Mouse (Mus musculus): Measurements from ENCODE around the gene Dppa3.

The Dppa3 gene

DNA sequence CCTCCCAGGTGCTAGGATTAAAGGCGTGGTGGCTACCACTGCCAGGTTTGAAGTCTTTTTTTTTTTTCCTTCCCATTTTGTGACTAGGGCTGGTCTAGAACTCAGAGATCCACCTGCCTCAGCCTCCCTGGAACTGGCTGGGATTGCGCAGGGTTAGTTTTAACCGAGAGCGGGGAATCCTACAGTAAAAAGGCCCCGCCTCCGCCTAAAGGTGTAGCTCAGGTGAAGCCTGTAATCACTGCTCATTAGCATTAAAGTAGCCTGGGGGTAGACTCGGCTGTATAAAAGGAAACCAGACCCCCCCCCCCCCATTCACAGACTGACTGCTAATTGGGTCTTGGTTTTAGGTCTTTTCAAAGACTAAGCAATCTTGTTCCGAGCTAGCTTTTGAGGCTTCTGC lies at the start of gene Dppa3:
Dppa3 (plus strand) TSS at position 301 of the 400 bp plus-strand sequence.
- DNase-seq (ENCODE audit: extremely low read depth, low read depth, low spot score), result no peak

GRCm38 (mm10) chr6:122577030-122577429 lies 49.2 kb upstream of the Dppa3 start:
- DNase-seq (ENCODE audit: extremely low read depth, low read depth, low spot score), result no peak

- no peak for DNase-seq (ENCODE audit: extremely low read depth, low read depth, low spot score)
Measured at GRCm38 (mm10) chr6:122579086-122579485, 47.1 kb upstream of the Dppa3 start.

DNA sequence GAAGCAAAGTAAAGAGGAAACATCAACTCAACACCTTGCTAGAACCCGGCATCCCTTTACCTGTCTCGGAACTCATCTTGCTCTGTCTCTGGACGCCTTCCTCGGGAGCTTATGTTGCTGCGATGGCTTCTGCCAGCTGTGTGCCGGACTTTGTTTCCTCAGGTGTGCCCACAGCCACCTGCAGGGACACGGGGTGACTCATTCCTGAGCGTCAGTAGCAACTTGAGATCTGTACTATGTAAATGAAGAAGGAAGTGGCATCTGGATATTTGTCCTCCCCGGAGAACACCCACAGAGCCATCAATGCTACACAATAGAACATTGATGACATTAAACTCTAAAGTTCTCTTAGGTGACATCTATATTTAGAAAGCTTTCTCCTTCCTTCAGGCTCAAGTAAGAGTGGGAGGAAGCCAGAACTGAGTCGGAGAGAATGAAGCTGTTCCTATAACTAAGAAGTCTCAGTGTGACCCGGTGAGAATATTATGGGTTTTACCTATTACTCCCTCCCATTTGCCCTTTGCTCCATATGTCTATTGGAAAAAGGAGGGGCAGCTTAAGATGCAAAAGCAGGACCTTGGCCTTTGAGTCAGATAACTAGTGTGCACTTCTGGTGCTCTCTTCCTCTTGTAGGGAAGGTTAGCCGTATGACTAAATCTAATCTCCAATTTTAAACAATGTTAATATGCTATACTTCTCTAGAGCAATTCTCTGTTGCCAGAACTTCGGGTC lies 35.0 kb upstream of the Dppa3 start:
- DNase-seq (ENCODE audit: extremely low read depth, low read depth, low spot score), result no peak

DNA sequence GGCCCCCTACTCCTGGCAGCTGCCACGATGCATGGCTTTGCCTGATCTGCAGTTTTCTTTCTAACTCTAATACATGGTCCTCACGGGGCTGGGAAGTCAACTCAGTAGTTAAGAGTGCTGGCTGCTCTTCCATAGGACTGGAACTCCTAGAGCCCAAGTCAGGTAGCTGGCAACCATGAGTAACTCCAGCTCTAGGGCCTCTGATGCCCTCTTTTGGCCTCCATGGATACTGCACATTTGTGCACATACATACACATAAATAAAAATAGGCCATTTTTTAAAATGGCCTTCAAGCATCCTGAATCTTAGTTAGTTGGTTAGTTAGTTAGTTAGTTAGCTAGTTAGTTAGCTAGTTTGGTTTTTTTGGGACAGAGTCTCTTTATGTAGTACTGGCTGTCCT lies 33.3 kb upstream of the Dppa3 start:
- no peak for DNase-seq (ENCODE audit: extremely low read depth, low read depth, low spot score)

DNA sequence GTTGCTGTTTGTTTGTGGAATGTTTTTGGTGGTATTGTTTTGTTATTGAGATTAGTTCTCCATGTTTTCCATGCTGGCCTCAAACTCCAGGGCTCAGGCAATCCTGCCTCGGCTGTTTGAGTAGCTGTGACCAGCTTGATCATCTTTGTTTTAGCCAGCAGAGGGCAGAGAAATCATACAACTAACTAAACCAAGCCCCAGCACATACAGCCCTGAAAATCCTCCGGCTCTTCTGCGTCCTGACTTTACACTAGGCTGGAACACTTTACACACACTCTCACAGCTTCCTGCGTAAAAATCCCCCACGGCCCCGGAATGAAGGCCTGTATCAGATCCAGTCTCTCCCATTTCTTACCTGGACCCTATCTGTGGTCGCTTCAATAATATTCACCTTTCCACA lies 30.6 kb upstream of the Dppa3 start:
- no peak for DNase-seq (ENCODE audit: extremely low read depth, low read depth, low spot score)

GRCm38 (mm10) chr6:122596608-122597007 lies 29.6 kb upstream of the Dppa3 start:
- DNase-seq (ENCODE audit: extremely low read depth, low read depth, low spot score), result no peak

DNA sequence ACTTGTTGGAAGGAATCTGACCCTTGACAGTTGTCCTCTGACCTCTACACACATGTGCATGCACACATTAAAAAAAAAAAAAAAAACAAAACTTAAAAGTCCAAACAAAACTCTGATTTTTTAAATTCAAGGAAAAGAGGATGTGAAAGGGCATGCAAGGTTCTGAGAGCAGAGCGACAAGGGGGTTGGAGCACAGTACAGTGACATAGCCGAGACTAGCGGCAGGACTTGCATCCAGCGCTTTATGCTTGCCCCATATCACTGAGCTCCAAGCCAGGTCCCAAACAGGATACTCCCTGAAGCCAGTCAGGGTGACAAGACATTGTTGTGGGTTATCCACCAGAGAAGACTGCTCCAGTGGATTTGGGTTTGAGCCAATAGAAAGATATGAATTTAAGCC lies 28.2 kb upstream of the Dppa3 start:
- DNase-seq (ENCODE audit: extremely low read depth, low read depth, low spot score), result no peak

DNA sequence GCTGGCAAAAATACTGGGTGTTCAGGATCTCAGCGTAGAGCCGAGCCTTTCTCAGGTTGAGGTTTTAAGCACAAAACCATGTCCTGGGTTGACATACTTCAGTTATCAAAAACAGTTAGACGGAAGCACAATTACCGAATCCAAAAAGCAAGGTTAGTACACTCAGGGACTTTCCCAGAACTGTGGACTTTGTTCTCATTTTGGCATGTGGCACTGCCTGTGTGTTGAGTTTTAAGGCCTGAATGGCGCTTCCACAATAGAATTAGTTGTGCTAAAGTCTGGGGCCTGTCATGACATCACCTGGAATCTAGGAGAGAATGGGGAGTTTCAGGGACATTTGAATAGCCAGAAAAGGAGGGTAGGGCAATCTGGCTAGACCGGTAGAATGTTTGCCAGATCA lies 27.8 kb upstream of the Dppa3 start:
- DNase-seq (ENCODE audit: extremely low read depth, low read depth, low spot score), result no peak

DNA sequence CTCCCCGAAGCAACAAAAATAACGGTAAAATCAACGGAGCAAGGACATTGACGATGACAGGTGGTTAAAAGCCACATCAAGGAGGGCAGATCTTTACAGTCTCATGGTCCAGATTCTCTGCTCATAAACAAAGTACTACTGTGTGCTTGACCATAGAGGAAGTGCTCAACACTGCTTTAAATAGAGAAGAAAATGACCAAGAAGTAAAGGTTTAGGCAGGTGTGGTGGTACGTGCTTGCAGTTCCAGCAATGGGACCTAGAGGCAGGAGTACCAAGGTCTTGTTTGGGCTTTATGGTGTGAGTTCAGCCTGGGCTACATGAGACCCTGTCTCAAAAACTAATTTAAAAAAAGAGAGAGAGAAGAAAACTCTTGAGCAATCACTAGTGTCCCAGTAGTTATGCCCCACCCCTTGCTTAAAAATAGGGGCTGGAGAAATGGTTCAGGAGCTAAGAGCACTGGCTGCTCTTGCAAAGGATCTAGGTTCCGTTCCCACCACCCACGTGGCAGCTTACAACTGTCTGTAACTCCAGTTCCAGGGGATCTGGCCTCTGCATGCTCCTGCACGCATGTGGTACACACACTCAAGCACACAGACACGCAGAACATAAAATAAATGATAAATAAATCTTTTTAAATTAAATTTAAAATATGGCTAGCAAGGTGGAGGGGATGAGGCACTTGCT lies 27.0 kb upstream of the Dppa3 start:
- DNase-seq (ENCODE audit: extremely low read depth, low read depth, low spot score), result peak; percentile 36

- peak; percentile 91 for DNase-seq (ENCODE audit: extremely low read depth, low read depth, low spot score)
Measured at GRCm38 (mm10) chr6:122600066-122600646, 26.1 kb upstream of the Dppa3 start.

DNA sequence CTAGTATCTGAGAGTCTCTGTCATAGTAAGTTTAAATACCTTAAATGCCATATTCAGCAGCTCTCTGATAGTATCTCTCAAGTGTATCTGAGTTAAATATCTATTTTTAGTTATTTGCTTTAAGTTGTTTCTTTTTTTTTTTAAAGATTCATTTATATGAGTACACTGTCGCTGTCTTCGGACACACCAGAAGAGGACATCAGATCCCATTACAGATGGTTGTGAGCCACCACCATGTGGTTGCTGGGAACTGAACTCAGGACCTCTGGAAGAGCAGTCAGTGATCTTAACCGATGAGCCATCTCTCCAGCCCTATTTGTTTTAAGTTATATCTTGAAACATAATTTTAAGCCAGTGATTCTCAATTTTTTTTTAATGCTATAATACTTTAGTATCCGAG lies 25.2 kb upstream of the Dppa3 start:
- DNase-seq (ENCODE audit: extremely low read depth, low read depth, low spot score), result no peak

GRCm38 (mm10) chr6:122601615-122602014 lies 24.6 kb upstream of the Dppa3 start:
- no peak for DNase-seq (ENCODE audit: extremely low read depth, low read depth, low spot score)

DNA sequence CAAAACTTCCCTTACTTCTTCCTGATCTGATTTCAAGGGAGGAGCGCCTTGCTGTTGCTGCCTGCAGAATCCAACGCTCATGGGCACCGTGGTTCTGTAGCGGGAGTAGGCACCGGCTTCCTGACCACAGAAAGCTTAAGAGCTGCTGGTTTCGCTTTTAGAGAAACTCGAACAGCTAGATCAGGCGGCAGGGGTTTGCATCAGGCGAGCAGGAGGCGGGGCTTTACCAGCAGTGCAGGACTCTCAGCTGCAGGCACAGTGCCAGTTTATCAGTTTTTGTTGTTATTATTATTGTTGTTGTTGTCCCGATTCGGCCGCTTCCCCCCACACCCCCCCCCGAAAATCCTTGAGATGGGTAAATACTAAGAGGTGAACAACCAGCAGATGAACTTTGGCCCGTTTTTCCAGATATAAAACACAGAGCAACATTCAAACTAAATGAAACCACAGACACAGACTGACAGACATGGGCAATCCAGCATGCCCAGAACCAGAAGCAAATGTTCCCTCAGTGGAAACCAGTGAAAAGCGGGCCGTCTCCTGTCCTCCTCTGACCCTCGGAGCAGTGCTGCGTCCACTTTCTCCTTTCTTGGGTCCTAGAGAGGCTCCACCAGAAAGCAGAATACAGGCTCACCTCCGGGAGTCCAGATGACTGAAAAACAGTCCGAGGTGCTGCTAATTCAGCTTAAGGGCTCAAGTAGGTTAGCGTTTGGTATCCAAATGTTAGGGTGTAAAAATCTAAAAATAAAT lies 23.8 kb upstream of the Dppa3 start, which contains the start of gene Apobec1:
Apobec1 (minus strand) TSS at position 203 of the 750 bp plus-strand sequence.
- DNase-seq (ENCODE audit: extremely low read depth, low read depth, low spot score), result peak; percentile 55

DNA sequence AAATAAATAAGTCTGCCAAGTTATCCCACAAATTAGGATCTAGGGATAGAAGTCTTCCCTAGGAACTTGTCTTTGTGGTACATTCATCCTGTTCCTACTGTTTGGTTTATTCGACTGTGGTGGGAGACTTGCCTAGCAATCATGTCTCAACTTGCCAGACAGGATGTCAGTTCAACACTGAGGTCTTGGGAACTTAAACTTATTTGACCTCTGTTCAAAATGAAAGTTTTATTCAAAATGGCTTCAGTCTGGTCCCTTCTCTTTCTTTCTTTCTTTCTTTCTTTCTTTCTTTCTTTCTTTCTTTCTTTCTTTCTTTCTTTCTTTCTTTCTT lies 23.3 kb upstream of the Dppa3 start:
- DNase-seq (ENCODE audit: extremely low read depth, low read depth, low spot score), result no peak

DNA sequence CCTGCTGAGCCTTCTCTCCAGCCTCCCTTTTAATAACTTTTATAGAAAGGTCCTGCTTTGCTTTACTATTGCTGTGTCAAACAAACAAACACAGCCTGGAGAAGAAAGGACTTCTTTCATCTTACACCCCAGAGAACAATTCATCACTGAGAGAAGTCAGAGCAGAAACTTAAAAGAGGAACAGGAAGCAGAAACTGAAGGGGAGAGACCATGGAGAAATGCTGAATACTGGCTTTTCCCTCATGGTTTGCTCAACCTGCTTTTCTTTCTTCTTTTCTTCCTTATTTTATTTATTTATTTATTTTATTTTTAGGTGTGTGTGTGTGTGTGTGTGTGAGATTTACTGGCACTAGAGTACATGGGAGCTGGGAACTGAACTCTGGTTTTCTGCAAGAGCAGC lies 21.9 kb upstream of the Dppa3 start:
- DNase-seq (ENCODE audit: extremely low read depth, low read depth, low spot score), result no peak

GRCm38 (mm10) chr6:122605483-122605882 lies 20.7 kb upstream of the Dppa3 start:
- DNase-seq (ENCODE audit: extremely low read depth, low read depth, low spot score), result no peak

DNA sequence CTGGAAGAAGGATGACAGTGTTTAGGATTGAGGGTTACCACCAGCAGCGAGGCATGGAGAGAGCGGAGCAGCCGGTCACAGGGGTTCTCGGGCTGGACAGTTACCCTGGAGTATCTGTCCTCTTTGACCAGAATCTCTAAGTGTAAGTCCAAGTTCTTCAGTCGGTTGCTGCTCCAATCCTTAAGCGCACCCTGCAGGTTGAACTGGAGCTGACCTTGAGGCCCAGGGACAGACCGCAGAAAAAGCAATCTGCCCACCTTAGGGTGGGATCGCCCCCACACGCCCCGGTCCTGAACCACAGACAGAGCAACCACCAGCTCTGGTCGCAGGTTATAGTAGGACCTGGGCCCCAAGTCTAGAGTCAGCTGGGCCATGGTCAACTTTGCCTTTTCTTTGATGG lies 19.5 kb upstream of the Dppa3 start:
- no peak for DNase-seq (ENCODE audit: extremely low read depth, low read depth, low spot score)

DNA sequence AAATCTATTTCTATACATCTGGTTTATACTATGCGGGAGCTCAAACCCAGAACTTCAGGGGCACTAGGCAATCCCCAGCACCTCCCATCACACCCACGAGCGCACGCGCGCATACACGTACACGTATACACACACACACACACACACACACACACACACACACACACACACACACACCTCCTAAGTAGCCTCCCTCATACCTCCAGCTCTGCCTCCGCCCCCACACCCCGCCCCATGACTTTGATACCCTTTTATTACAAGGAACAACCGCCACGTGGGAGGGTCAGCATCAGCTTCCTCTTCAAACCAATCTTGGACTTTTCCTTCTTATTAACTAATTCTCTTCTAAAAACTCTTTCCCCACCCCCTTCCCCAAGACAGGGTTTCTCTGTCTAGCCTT lies 18.5 kb upstream of the Dppa3 start:
- no peak for DNase-seq (ENCODE audit: extremely low read depth, low read depth, low spot score)

GRCm38 (mm10) chr6:122608434-122609376 lies 17.5 kb upstream of the Dppa3 start:
- DNase-seq (ENCODE audit: extremely low read depth, low read depth, low spot score), result no peak

DNA sequence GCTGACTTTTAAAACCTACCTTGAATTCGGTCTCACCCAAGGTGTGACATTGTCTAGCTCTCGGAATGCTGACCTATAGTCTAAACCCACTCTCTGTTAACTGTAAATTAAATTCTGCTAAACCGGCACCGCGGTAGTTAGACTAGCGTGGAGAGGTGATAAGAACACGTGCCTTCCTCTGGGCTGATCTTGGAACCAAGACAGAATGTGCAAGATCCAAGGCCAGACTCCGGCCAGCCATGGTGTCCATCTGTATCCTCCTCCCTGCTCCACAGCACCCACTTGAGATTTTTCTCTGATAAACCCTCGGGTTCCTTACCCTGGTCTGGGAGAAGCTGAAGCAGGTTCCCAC lies 16.9 kb upstream of the Dppa3 start:
- no peak for DNase-seq (ENCODE audit: extremely low read depth, low read depth, low spot score)
